Mouse (Mus musculus) heart, adult 2 months (tissue): Measurements from ENCODE around the gene Brpf3.
A peak's percentile ranks its signal among the peaks of the same experiment; 100 is the strongest.

Experiments used
- CTCF ChIP-seq: fragments of 200-600 bp; IDR thresholded peaks from 2 replicates; pipeline ENCODE4 v1.8.1; 2022; ENCODE audit warnings: antibody characterized with exemption, mild to moderate bottlenecking, moderate library complexity
- EP300 ChIP-seq: fragments of 200-500 bp; IDR thresholded peaks from 2 replicates; pipeline ENCODE4 v1.6.1; 2011; ENCODE audit warnings: low read depth, low read length, control low read depth; ENCODE audit not compliant: insufficient read depth
- POLR2A ChIP-seq: fragments of 200-500 bp; IDR thresholded peaks from 2 replicates; pipeline ENCODE4 v1.6.1; 2011; ENCODE audit warnings: mild to moderate bottlenecking, low read depth, low read length, control low read depth; ENCODE audit not compliant: insufficient read depth

- TF ChIP-seq EP300 (0 out of 2 replicates have a peak, but pooled peaks have one; percentile 29), POLR2A (peak; percentile 95), CTCF (no peak)
Observed at GRCm38 (mm10) chr17:28801474-28802005, 650 bp downstream of the Brpf3 start.
